Mouse (Mus musculus) cortical plate, adult 2 months (tissue): ENCODE data around the gene Spon1.

ENCODE experiments used
- CTCF ChIP-seq: fragments of 200-500 bp; IDR thresholded peaks from 2 replicates; pipeline ENCODE4 v1.5.1; 2011; ENCODE audit warnings: mild to moderate bottlenecking, control low read depth, low read length; ENCODE audit not compliant: insufficient read depth; ENCODE audit errors: extremely low read depth
- POLR2A ChIP-seq: fragments of 200-500 bp; IDR thresholded peaks from 2 replicates; pipeline ENCODE4 v1.6.1; 2011; ENCODE audit warnings: mild to moderate bottlenecking, low read length, control low read depth; ENCODE audit not compliant: insufficient read depth; ENCODE audit errors: extremely low read depth

DNA sequence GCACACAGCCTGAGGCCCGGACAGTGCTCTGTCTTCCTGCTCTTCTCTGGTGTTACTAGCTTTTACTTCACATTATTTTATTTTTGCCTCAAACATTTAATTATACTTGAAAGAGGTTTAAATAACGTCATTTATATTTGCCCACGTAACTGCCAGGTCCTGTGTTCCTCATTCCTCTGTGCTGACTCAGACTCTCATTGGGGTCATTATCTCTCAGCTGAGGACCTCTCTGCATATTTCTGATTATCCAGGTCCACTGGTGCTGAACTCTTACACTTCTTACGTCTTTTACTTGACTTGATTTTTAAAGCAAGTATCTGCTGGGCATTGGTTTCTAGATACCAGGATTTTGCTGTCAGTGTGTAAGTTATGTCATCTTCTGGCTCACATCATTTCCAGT, 287.9 kb downstream of the Spon1 start:
- TF ChIP-seq CTCF (no peak), POLR2A (no peak)
